Mouse (Mus musculus) layer of hippocampus, postnatal 14 days (tissue): ENCODE measurements around the gene Tlnrd1. TPM values are rescaled to one million over a fixed set of nuclear protein-coding genes. Genes with fewer than 3 reads are reported as not detected.

Experiments
- DNase-seq, 2 experiments: peaks; one replicate each; pipeline ENCODE4 v3.0.0; 2021 to 2022; ENCODE audit warnings: low spot score in 2 of 2, mixed read lengths in 1 of 2
- total RNA-seq, 2 experiments: library from RNA; stranded (reverse); gene quantifications; 2 replicates each; pipeline ENCODE4 v1.2.3; 2021

Tlnrd1 gene
- total RNA-seq, 2 experiments from 2014 or later: 16.7 to 17.4 TPM

DNA sequence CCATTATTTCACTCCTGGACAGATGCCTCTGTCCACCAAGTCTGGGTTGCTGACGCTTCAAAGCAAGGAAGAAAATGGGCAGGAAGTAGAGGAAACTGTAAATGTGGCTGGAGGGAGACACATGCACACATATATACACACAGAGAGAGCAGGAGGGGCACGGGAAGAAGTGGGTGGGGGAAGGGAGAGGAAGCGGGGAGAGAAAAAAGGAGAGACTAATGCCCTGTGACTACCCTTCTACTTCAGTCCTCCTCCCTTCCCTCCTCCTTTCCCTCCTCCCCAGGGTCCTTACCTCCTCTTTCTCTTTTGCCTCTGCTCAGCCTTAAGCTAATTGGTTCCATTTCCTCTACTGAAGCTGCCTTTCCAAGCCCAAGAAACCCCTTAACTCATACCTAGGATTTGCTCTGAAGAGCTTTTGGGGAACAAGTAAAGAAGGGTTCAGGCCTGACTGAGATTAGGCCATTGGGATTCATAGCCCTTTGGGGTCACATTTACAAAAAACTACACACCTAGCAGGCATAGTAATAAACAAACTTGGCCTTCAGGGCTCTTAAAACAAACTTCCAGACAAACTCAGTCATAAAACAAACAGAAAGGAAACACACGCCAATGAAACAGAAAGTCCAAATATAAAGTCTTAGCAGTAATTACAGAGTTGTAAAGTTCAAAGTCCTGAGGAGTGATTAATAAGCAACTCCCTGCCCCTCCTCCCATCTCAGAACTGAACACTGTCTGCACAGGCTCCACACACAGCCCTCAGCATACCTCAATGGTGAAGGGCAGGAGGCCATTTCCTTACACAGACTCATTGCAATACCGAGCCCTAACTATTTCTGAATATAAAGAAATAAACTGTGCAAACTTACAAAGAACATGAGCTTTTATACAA lies 36.7 kb downstream of the Tlnrd1 start:
- no peak for DNase-seq

DNA sequence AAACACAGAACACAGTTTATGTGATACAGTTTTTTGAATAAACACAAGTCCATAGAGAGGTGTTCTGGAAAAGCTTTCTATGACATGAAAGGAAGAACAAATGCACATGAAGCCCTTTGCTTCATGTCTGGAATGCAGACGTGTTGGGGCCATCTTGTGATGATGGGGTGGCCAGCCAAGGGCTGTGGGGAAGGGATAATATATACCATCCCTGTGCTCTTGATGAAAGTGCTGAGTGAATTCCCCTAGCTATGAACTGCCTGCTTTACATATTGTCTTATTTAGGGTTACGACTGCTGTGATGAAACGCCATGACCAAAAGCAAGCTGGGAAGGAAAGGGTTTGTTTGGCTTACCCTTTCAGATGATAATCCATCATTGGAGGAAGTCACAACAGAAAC lies 39.3 kb downstream of the Tlnrd1 start:
- DNase-seq: no peak

DNA sequence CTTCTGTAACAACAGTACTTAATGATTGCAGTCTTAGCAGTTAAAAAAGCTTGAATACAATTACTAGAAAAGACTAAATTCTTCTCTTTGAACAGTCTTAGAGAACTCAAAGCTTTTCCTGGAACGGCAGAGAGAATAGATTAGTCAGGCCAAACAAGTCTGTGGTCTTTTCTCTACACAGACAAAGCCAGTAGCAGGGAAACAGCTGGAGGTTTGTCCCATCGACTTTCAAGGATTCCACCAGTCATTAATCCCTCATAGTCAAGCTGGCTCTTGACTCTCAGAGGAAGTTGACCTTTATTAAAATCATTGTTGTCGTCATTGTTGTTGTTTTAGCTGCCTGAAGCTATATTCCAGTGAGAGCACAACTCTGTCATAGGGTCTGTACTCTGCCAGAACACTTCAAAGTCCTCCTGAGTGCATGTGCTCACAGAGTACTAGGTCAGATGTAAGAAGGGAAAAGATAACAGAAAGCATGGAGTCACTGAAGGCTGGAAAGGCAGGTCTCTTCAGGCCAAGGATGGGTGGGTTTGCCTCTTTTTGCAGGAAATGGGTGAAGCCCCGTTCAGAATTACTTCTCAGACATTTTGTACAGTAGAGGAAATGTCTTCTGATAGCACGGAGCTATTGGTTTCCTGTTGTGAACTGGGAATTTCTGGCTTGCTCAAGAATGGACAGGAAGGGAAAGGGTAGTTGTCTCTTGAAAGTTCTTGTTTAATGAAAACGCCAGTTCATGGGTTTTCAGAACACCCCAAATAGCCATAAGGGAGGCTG lies 41.4 kb downstream of the Tlnrd1 start:
- no peak for DNase-seq

DNA sequence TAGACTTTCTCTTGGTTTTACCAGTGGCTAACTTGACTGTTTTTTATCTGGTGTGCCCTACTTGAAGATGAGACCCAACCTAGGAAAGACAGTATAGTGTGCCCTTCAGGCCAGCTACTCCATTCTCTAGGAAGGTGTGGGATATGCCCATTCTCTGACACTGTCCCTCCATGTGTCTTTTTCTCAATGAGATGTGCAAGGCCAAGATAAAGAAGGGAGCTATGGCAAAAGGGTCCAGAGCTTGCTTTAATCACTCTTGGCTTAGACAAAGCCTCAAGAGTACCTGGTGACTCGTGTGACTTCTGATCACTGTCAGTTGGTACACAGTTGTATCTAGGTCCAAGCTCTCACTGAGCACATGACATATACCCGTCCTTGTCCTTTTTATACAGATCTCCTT lies 44.0 kb downstream of the Tlnrd1 start:
- DNase-seq: no peak

DNA sequence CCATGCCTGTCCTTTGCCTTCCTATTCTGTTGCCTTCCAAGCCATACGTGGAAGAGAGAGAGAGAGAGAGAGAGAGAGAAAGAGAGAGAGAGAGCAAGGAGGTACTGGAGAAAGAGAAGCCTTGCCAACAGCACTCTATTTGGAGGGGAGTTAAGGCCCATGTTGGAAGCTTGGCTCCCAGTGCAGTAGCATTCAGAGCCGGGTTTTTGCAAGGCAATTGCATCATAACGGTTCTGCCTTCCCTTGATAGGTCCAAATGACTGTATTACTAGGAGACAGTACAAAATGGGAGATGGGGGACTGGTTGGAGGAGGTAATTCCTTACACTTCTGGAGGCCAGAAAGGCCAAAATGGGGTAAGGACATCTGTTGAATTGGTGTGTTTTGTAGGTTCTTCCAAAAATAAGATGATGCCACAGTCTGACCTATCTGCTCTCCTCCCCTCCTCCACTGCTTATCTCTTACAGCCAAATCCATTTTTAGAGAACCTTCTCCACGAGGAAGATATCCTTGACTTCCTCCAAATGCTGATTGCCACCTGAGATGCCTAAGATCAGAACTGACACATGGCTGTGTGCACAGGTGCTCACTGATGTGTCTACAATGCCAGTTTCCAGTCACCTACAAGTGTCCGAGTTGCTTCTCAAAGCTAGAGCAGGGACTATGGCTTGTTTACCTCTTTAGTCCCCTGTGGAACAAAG lies 45.4 kb downstream of the Tlnrd1 start:
- DNase-seq: no peak

Other genes with a start within 250 kb of the Tlnrd1 start
- 10 to 100 TPM; 59.2 to 70.7 TPM for gene Il16, start 138.6 kb downstream of the Tlnrd1 start, total RNA-seq
- 1 to 10 TPM in 1 of 2 experiments, under 1 TPM in 1; 0.76 to 1.9 TPM for gene Cfap161, start 89.4 kb downstream of the Tlnrd1 start, total RNA-seq
- gene Mesd, start 161 bp upstream of the Tlnrd1 start, total RNA-seq: 10 to 100 TPM; 45.3 to 64.1 TPM
- 10 to 100 TPM; 21.2 to 22.9 TPM for gene Cemip, start 202.2 kb upstream of the Tlnrd1 start, total RNA-seq